Mouse (Mus musculus): ENCODE measurements around the gene Aldh9a1. TPM values are rescaled to one million over a fixed set of nuclear protein-coding genes. Genes with fewer than 3 reads are reported as not detected.

Gene Aldh9a1
- polyA plus RNA-seq, 1 experiment from 2014 or later = 54.2 TPM

DNA sequence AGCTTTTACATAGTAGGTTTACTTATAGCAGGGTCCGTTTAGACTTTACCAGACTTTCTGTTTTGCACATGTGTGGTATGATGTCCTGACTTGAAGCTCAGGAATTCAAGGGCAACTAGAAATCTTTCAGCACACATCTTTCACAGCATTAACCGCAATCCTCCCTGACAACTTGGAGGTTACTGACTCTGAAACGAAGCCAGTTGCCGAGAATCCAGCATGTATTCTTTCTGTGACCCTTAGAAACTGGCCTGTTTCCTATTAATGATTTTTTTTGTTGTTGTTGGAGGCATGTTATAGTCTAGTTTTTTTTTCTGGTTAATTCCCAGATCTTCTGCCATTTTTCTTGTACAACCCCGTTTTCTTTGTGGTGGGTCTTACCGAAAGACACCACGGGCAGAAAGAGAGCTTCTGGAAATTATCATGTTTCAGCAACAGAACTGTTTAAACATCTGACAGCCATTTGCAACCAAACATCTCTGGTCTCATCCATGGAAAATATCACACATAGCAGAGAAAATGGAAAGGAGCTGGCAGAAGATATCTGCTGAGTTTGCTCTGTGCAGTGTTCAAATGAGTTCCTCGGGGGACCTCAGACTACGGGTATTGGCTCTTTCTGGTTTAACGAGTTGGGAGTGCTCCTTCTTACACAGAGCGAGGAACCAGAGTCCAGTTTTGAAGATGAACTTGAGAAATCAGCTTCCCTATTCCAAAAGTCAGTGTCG lies 62.4 kb downstream of the Aldh9a1 start:
- Histone ChIP-seq H3K4me3 (ENCODE audit: low read depth, low read length) (no peak overlapping the region), H3K4me2 (replicated peaks; ENCODE audit: low read depth, low read length) (no peak overlapping the region), H3K27me3 (ENCODE audit: control insufficient read depth, insufficient read depth, low read length) (no peaks in the 10 kb centered on the region), H3K4me1 (ENCODE audit: control insufficient read depth, insufficient read depth, low read length) (no peaks in the 10 kb centered on the region), H3K9ac (replicated peaks; ENCODE audit: low read depth, low read length) (no peak overlapping the region), H3K9me3 (ENCODE audit: control insufficient read depth, low read depth, low read length) (no peaks in the 10 kb centered on the region), H3K36me3 (ENCODE audit: control insufficient read depth, insufficient read depth, low read length) (no peaks in the 10 kb centered on the region), H3K27ac (ENCODE audit: low read length) (no peak overlapping the region)
- ATAC-seq (ENCODE audit: insufficient number of reproducible peaks, insufficient read depth, low FRiP score, low read depth) = no peak
- WGBS = 67% methylated on average over 12 of the region's 12 CpGs

GRCm38 (mm10) chr1:167414846-167415245 lies 65.1 kb downstream of the Aldh9a1 start:
- no peak for ATAC-seq (ENCODE audit: insufficient number of reproducible peaks, insufficient read depth, low FRiP score, low read depth)
- no peaks in the 10 kb centered on the region for H3K9me3 ChIP-seq (ENCODE audit: control insufficient read depth, low read depth, low read length)
- H3K4me2 ChIP-seq (replicated peaks; ENCODE audit: low read depth, low read length) = no peak overlapping the region
- H3K9ac ChIP-seq (replicated peaks; ENCODE audit: low read depth, low read length) = no peak overlapping the region
- no peaks in the 10 kb centered on the region for H3K36me3 ChIP-seq (ENCODE audit: control insufficient read depth, insufficient read depth, low read length)
- H3K4me3 ChIP-seq (ENCODE audit: low read depth, low read length) = no peak overlapping the region
- no peaks in the 10 kb centered on the region for H3K4me1 ChIP-seq (ENCODE audit: control insufficient read depth, insufficient read depth, low read length)
- no peaks in the 10 kb centered on the region for H3K27me3 ChIP-seq (ENCODE audit: control insufficient read depth, insufficient read depth, low read length)
- 3% methylated on average over 7 of the region's 7 CpGs for WGBS
- H3K27ac ChIP-seq (ENCODE audit: low read length) = no peak overlapping the region

Small RNA genes within 50 kb of the gene (microRNA-seq; reads per million reads assigned to microRNA genes)
- not detected for gene Gm25911

Other genes with a start within 250 kb of the Aldh9a1 start
- gene Uck2, start 64.7 kb upstream of the Aldh9a1 start, polyA plus RNA-seq (2014; fragmentation: Nextera tagmentation; extraction: Ambion mirVana) = 86.3 and 90.8 TPM in 2 replicates
- gene Tmco1, start 41.6 kb upstream of the Aldh9a1 start, polyA plus RNA-seq (2014; fragmentation: Nextera tagmentation; extraction: Ambion mirVana) = 87.1 and 90.2 TPM in 2 replicates
- 144 and 153 TPM in 2 replicates for gene Mgst3, start 43.9 kb downstream of the Aldh9a1 start, polyA plus RNA-seq (2014; fragmentation: Nextera tagmentation; extraction: Ambion mirVana)
- gene Lrrc52, start 116.8 kb downstream of the Aldh9a1 start, polyA plus RNA-seq (2014; fragmentation: Nextera tagmentation; extraction: Ambion mirVana) = 0.22 TPM in 1 of 2 replicates, not detected in the other
- 2.3 and 2.5 TPM in 2 replicates for gene Rxrg, start 248.4 kb downstream of the Aldh9a1 start, polyA plus RNA-seq (2014; fragmentation: Nextera tagmentation; extraction: Ambion mirVana)